Mouse (Mus musculus): ENCODE measurements at regions not wholly inside any gene's neighbourhood (a gene's known extent, or its start where the extent isn't known, plus 50 kb on each side); places are given as distances from the start of the nearest gene placed in this dataset.

DNA sequence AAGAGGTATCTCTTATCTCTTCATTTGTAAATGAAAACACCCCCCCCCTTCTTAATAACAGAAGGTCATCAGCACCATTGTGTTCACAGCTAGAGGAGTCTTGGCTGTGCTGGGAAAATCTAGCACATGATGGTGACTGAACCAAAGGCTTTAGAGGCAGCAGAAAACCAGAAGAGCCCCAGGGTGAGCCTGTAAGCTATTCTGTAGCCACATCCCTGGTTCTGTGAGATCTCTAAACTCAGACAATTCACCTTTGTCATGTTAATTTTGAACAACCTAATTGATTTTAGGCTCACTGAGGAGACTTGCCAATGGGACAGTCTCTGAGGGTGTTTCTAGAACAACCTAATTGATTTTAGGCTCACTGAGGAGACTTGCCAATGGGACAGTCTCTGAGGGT lies 201.4 kb downstream of the Emp1 start:
- TF ChIP-seq EP300 (IDR thresholded peaks at IDR 0.05; ENCODE audit: insufficient read depth, low read depth, low read length) (no peak), CTCF (IDR thresholded peaks at IDR 0.05; ENCODE audit: low read depth, low read length) (no peak)
- Histone ChIP-seq H3K36me3 (ENCODE audit: control insufficient read depth, insufficient read depth, low read length, poor library complexity, severe bottlenecking) (no peaks in the 10 kb centered on the region), H3K4me1 (ENCODE audit: control insufficient read depth, insufficient read depth, low read length) (no peaks in the 10 kb centered on the region), H3K27ac (ENCODE audit: insufficient read depth, low read length) (no peak overlapping the region), H3K9ac (ENCODE audit: low read depth, poor library complexity, severe bottlenecking) (no peak overlapping the region), H3K9me3 (replicated peaks; ENCODE audit: control insufficient read depth, insufficient read depth, low read length, poor library complexity, severe bottlenecking) (no peaks in the 10 kb centered on the region), H3K4me3 (ENCODE audit: low read depth, low read length) (no peak overlapping the region), H3K27me3 (ENCODE audit: control insufficient read depth, insufficient read depth, low read length, poor library complexity, severe bottlenecking) (no peaks in the 10 kb centered on the region)

DNA sequence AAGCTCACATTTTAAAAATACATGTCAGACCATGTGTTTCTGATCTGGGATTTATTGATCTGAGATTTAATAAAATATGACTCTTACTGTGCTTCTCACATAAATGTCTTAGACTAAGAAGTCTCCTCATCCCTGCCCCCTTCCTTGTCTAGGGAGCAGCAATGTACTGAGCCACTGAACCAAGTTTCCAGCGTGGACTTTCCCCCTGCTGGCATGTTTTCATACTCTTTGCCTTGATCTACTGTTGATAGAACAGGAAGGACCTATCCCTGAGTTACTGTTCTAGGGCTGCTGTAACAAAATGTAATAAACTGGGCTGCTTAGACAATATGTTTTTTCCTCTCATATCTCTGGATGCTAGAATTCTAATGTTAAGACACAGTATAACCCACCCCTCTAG lies 206.7 kb downstream of the Emp1 start:
- no peaks in the 10 kb centered on the region for H3K9me3 ChIP-seq (replicated peaks; ENCODE audit: control insufficient read depth, insufficient read depth, low read length, poor library complexity, severe bottlenecking)
- no peak overlapping the region for H3K9ac ChIP-seq (ENCODE audit: low read depth, poor library complexity, severe bottlenecking)
- TF ChIP-seq CTCF (IDR thresholded peaks at IDR 0.05; ENCODE audit: low read depth, low read length), result no peak
- TF ChIP-seq EP300 (IDR thresholded peaks at IDR 0.05; ENCODE audit: insufficient read depth, low read depth, low read length), result no peak
- TF ChIP-seq POLR2A (IDR thresholded peaks at IDR 0.05; ENCODE audit: insufficient read depth, low read length), result no peak
- no peak overlapping the region for H3K27ac ChIP-seq (ENCODE audit: insufficient read depth, low read length)
- no peaks in the 10 kb centered on the region for H3K27me3 ChIP-seq (ENCODE audit: control insufficient read depth, insufficient read depth, low read length, poor library complexity, severe bottlenecking)
- H3K4me3 ChIP-seq (ENCODE audit: low read depth, low read length), result no peak overlapping the region
- no peaks in the 10 kb centered on the region for H3K4me1 ChIP-seq (ENCODE audit: control insufficient read depth, insufficient read depth, low read length)
- H3K36me3 ChIP-seq (ENCODE audit: control insufficient read depth, insufficient read depth, low read length, poor library complexity, severe bottlenecking), result no peaks in the 10 kb centered on the region

DNA sequence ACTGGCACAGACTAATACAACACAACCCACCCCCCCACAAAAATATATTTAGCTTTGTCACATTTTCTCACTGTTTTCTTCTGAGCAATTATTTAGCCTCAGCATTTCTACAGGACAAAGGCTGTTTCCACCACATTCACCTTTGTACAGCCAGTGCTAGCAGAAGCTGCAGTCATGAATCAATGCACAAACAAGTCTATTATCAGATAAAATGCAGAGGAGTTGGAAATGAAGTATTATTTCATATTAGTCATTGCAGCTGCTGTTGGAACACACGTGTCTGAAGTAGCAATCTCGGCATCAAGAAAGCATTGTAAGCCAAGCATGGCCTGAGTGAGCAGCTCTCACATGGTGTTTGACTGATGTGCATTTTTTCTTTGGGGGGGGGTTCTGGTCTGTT lies 212.9 kb downstream of the Emp1 start:
- H3K27ac ChIP-seq (ENCODE audit: insufficient read depth, low read length), result no peak overlapping the region
- no peak for TF ChIP-seq EP300 (IDR thresholded peaks at IDR 0.05; ENCODE audit: insufficient read depth, low read depth, low read length)
- no peak overlapping the region for H3K9ac ChIP-seq (ENCODE audit: low read depth, poor library complexity, severe bottlenecking)
- no peaks in the 10 kb centered on the region; the same call in 1 of the 2 replicates for H3K27me3 ChIP-seq (ENCODE audit: control insufficient read depth, insufficient read depth, low read length, poor library complexity, severe bottlenecking)
- no peak overlapping the region for H3K4me3 ChIP-seq (ENCODE audit: low read depth, low read length)
- H3K9me3 ChIP-seq (replicated peaks; ENCODE audit: control insufficient read depth, insufficient read depth, low read length, poor library complexity, severe bottlenecking), result no peaks in the 10 kb centered on the region
- no peaks in the 10 kb centered on the region for H3K4me1 ChIP-seq (ENCODE audit: control insufficient read depth, insufficient read depth, low read length)
- no peaks in the 10 kb centered on the region for H3K36me3 ChIP-seq (ENCODE audit: control insufficient read depth, insufficient read depth, low read length, poor library complexity, severe bottlenecking)

DNA sequence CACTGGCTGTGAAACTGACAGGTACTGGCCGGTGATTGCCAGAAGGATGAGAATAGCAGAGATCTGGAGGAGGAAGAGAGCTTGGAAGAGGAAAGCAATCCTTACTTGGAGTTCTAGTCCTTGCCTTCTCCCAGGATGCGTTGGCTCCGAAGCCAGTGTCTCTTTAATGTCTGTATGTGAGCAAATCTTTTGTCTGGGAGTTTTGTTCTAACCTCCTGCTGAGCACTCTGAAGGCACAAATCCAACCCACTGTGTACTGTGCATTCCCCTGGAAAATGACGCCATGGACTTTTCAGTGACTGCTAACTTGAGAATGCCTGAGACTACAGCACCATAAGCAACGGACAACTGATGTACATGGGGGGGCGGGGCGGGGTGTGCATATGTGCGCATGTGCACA lies 216.4 kb downstream of the Emp1 start:
- H3K27ac ChIP-seq (ENCODE audit: insufficient read depth, low read length), result no peak overlapping the region
- no peak overlapping the region for H3K9ac ChIP-seq (ENCODE audit: low read depth, poor library complexity, severe bottlenecking)
- H3K4me1 ChIP-seq (ENCODE audit: control insufficient read depth, insufficient read depth, low read length), result no peaks in the 10 kb centered on the region
- TF ChIP-seq CTCF (IDR thresholded peaks at IDR 0.05; ENCODE audit: low read depth, low read length) (no peak), EP300 (IDR thresholded peaks at IDR 0.05; ENCODE audit: insufficient read depth, low read depth, low read length) (no peak), POLR2A (IDR thresholded peaks at IDR 0.05; ENCODE audit: insufficient read depth, low read length) (no peak)
- H3K36me3 ChIP-seq (ENCODE audit: control insufficient read depth, insufficient read depth, low read length, poor library complexity, severe bottlenecking), result no peaks in the 10 kb centered on the region
- no peak overlapping the region for H3K4me3 ChIP-seq (ENCODE audit: low read depth, low read length)
- H3K27me3 ChIP-seq (ENCODE audit: control insufficient read depth, insufficient read depth, low read length, poor library complexity, severe bottlenecking), result no peaks in the 10 kb centered on the region; the same call in 1 of the 2 replicates
- H3K9me3 ChIP-seq (replicated peaks; ENCODE audit: control insufficient read depth, insufficient read depth, low read length, poor library complexity, severe bottlenecking), result no peaks in the 10 kb centered on the region

DNA sequence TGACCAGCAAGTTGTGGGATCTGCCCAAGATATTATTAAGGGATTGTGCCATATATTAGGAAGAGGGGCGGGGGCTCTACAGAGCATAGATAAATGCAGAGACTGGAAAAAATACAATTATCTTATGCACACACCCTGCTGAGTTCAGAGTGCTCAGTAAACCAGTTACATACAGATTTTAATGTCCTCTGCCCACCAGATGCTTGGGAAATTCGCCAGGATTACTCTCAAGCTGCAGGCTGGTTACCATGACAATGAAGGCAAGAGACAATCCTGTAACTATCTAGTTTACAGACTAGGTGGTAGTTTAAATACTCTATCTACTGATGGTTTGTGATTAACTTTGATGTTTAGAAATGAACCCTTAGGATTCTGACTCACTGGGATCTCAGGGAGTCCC lies 220.2 kb downstream of the Emp1 start:
- H3K4me3 ChIP-seq (ENCODE audit: low read depth, low read length), result no peak overlapping the region
- no peaks in the 10 kb centered on the region for H3K36me3 ChIP-seq (ENCODE audit: control insufficient read depth, insufficient read depth, low read length, poor library complexity, severe bottlenecking)
- H3K27me3 ChIP-seq (ENCODE audit: control insufficient read depth, insufficient read depth, low read length, poor library complexity, severe bottlenecking), result no peaks in the 10 kb centered on the region
- H3K9ac ChIP-seq (ENCODE audit: low read depth, poor library complexity, severe bottlenecking), result no peak overlapping the region
- TF ChIP-seq CTCF (IDR thresholded peaks at IDR 0.05; ENCODE audit: low read depth, low read length) (no peak), POLR2A (IDR thresholded peaks at IDR 0.05; ENCODE audit: insufficient read depth, low read length) (no peak), EP300 (IDR thresholded peaks at IDR 0.05; ENCODE audit: insufficient read depth, low read depth, low read length) (no peak)
- no peaks in the 10 kb centered on the region for H3K4me1 ChIP-seq (ENCODE audit: control insufficient read depth, insufficient read depth, low read length)
- no peak overlapping the region for H3K27ac ChIP-seq (ENCODE audit: insufficient read depth, low read length)
- no peaks in the 10 kb centered on the region for H3K9me3 ChIP-seq (replicated peaks; ENCODE audit: control insufficient read depth, insufficient read depth, low read length, poor library complexity, severe bottlenecking)

DNA sequence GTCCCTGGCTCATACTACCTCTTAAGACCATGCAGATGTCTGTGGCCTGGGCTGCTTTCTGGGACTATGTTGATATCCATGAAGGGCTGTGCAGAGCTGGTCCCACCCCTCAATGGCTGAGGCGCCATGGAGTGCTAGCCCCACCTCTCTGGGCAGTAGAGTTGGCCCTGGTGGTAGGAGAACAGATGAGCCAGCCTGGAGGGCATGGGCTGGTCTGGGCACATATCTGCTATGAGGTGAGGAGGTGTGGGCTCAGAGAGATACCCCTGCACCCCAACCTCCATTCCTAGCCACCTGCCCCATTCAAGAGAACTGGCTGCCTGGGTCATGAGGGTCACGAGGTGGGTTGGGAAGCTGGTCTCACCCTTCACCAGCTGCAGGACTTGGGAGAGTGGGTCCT lies 222.4 kb downstream of the Emp1 start:
- no peak overlapping the region for H3K9ac ChIP-seq (ENCODE audit: low read depth, poor library complexity, severe bottlenecking)
- H3K4me1 ChIP-seq (ENCODE audit: control insufficient read depth, insufficient read depth, low read length), result no peaks in the 10 kb centered on the region
- no peak overlapping the region for H3K4me3 ChIP-seq (ENCODE audit: low read depth, low read length)
- H3K27me3 ChIP-seq (ENCODE audit: control insufficient read depth, insufficient read depth, low read length, poor library complexity, severe bottlenecking), result no peaks in the 10 kb centered on the region
- H3K27ac ChIP-seq (ENCODE audit: insufficient read depth, low read length), result no peak overlapping the region
- H3K36me3 ChIP-seq (ENCODE audit: control insufficient read depth, insufficient read depth, low read length, poor library complexity, severe bottlenecking), result no peaks in the 10 kb centered on the region
- TF ChIP-seq EP300 (IDR thresholded peaks at IDR 0.05; ENCODE audit: insufficient read depth, low read depth, low read length), result no peak
- no peak for TF ChIP-seq CTCF (IDR thresholded peaks at IDR 0.05; ENCODE audit: low read depth, low read length)
- TF ChIP-seq POLR2A (IDR thresholded peaks at IDR 0.05; ENCODE audit: insufficient read depth, low read length), result no peak
- H3K9me3 ChIP-seq (replicated peaks; ENCODE audit: control insufficient read depth, insufficient read depth, low read length, poor library complexity, severe bottlenecking), result no peaks in the 10 kb centered on the region

All from ES-Bruce4 (cell line).